Mouse (Mus musculus): ENCODE measurements around the gene Glyctk. TPM values are rescaled to one million over a fixed set of nuclear protein-coding genes. Genes with fewer than 3 reads are reported as not detected.

Gene Glyctk
- polyA plus RNA-seq, 1 experiment from 2014 or later = 0.34 TPM

DNA sequence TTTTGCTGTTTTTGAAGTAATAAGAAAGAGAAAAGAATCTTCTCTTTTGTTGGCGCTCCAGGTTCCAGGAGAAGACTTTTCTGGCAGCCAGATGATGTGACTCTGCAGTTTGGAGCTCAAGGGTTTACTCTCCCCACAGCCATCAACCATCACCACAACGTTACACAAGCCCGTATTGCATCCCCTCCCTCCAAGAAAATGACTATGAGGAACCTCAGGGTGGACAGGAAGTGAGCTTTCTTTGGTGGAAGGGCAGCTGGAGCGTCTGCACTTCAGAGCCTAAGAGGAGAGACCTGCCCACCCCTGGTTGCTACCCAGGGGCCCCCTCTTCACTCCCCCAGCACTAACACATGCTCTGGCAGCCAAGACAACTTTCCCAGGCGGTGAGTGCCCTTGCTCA is 10.7 kb downstream of the Glyctk start:
- no peak overlapping the region for H3K27ac ChIP-seq
- WGBS (ENCODE audit: missing documents) = 0% methylated on average over 5 of the region's 5 CpGs
- H3K36me3 ChIP-seq (ENCODE audit: inconsistent target) = no peaks in the 10 kb centered on the region
- no peak overlapping the region for H3K4me3 ChIP-seq (ENCODE audit: inconsistent target)
- no peaks in the 10 kb centered on the region for H3K79me2 ChIP-seq (ENCODE audit: inconsistent target)

DNA sequence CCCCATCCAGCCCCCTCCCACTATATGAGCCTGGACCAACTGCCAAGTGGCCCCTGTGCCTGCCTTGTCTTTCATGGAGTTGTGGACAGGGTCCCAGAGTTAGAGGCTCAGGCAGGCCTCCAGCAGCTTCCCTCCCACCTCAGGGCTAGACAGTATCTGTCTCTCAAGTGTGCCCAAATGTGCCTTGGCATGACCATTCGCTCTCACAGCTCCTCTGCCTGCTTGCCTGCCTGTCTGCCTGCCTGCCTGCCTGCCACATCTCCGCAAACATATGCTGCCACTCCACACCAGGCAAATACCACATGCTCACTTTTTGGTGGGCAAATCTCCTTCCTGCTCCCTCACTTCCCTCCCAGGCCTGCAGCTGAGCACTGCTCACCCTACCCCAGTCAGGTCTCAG is 12.4 kb downstream of the Glyctk start:
- Histone ChIP-seq H3K4me3 (ENCODE audit: inconsistent target) (no peak overlapping the region), H3K79me2 (ENCODE audit: inconsistent target) (no peaks in the 10 kb centered on the region), H3K36me3 (ENCODE audit: inconsistent target) (no peaks in the 10 kb centered on the region), H3K27ac (no peak overlapping the region)
- 97% methylated on average over 2 of the region's 2 CpGs for WGBS (ENCODE audit: missing documents)

DNA sequence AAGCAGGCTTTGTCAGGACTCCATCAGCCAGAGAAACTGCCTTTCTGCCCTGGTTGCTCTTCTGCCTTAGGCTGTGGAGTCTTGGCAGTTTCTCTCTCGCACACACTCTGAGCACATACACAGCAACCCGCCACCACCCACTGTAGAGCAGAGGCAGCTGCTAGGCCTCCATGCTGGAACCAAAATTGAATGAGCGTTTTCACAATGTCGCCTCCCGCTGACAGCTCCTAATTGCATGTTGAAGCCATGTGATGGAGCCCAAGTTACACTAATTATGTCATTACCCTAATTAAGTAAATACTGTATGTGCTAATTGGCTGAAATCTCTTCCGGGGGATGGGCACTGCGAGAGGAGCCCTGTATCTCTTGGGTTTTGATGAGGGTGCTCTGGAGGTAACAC is 13.8 kb downstream of the Glyctk start:
- no peak overlapping the region for H3K27ac ChIP-seq
- no peaks in the 10 kb centered on the region for H3K79me2 ChIP-seq (ENCODE audit: inconsistent target)
- H3K36me3 ChIP-seq (ENCODE audit: inconsistent target) = no peaks in the 10 kb centered on the region
- 96% methylated on average over 7 of the region's 7 CpGs for WGBS (ENCODE audit: missing documents)
- no peak overlapping the region for H3K4me3 ChIP-seq (ENCODE audit: inconsistent target)

DNA sequence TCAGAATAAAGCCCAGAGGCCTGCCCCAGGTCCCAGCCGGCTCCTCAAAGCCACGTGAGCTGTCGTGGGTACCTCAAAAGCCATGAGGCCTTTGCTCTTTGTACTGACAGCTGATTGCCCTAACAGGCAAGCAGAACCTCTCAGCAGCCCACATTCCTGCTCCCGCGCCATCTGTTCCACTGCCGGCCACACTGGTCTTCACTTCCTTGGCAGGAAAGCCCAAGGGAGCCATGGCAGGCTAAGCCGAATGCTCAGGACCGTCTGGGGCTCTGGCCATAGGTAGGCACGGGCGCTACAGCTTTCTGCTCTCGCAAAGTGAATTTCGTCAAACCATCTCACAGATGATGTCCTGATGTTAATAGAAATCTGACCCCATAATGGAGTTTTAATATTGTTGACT is 16.0 kb downstream of the Glyctk start:
- H3K27ac ChIP-seq = no peak overlapping the region
- no peak overlapping the region for H3K4me3 ChIP-seq (ENCODE audit: inconsistent target)
- 93% methylated on average over 12 of the region's 12 CpGs for WGBS (ENCODE audit: missing documents)

DNA sequence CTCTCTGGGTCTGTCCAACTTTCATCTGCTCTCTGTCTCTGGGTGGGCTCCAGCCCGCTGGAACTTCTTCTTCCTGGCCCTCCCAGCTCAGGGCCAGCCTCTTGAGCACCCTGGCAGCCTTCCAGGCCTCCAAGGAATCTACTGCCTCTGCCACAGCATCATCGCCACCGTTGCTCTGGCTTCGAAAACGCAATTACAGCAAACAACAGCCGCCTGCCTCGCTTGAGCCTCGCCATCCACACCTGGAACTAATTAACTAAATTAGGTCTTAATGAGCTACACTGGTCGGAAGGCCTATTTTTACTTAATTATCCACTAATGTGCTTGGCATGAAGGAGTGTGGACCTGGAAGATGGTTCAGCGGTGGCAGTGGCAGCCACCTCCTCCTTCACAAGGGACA is 18.2 kb downstream of the Glyctk start:
- H3K27ac ChIP-seq = no peak overlapping the region
- no peaks in the 10 kb centered on the region for H3K36me3 ChIP-seq (ENCODE audit: inconsistent target)
- WGBS (ENCODE audit: missing documents) = 77% methylated on average over 10 of the region's 10 CpGs
- no peak overlapping the region for H3K4me3 ChIP-seq (ENCODE audit: inconsistent target)
- no peaks in the 10 kb centered on the region for H3K79me2 ChIP-seq (ENCODE audit: inconsistent target)

More for the DNA sequence above, 16.0 kb downstream of the Glyctk start:
- no peaks in the 10 kb centered on the region for H3K36me3 ChIP-seq (ENCODE audit: inconsistent target)
- no peaks in the 10 kb centered on the region for H3K79me2 ChIP-seq (ENCODE audit: inconsistent target)

DNA sequence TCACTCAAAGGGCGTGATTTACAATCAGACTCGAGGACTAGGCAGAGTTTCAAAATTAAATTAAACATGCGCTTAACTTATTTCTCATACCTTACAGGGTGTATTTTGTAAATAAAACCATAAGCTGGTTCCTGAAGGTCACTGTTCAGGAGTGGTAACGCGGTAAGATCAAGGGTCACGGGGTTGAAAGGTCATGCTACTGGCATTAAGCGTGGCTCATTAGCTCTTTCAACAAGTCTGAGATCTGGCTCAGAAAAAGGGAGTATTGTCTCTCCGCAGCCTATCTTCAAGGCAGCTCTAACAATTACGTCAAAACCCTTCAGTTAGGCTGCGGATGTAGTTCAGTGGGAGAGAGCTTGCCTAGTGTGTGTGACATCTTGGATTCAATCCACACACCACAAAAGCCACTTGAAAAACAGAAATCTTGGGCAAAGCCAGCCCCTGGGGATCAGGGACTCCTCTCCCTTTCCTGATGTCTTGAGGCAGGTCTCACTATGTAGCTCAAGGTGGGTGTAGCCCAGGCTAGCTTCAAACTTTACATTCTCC is 20.2 kb downstream of the Glyctk start:
- Histone ChIP-seq H3K27ac (no peak overlapping the region), H3K79me2 (ENCODE audit: inconsistent target) (no peaks in the 10 kb centered on the region), H3K36me3 (ENCODE audit: inconsistent target) (no peaks in the 10 kb centered on the region), H3K4me3 (ENCODE audit: inconsistent target) (no peak overlapping the region)
- 67% methylated on average over 9 of the region's 10 CpGs for WGBS (ENCODE audit: missing documents)

DNA sequence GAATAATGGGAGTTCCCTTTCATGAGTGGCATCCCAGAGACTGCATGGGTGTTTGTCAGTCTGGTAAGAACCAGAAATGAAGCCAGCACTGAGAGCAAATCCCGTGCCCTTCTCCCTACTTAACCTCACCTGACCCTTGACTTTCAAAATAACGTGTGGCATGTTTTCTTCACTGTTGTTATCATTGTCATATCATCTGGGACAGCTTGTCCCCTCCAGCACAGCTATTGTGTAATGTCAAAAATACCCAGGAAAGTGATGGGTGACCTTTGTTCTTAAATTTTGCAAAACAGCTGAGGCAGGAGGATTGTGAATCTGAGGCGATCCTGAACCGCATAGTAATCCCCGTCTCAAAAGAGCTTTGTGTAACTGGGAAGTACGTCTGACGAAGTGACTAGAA is 27.7 kb downstream of the Glyctk start:
- 85% methylated on average over 7 of the region's 7 CpGs for WGBS (ENCODE audit: missing documents)
- Histone ChIP-seq H3K27ac (no peak overlapping the region), H3K4me3 (ENCODE audit: inconsistent target) (no peak overlapping the region), H3K36me3 (ENCODE audit: inconsistent target) (no peaks in the 10 kb centered on the region), H3K79me2 (ENCODE audit: inconsistent target) (no peaks in the 10 kb centered on the region)

DNA sequence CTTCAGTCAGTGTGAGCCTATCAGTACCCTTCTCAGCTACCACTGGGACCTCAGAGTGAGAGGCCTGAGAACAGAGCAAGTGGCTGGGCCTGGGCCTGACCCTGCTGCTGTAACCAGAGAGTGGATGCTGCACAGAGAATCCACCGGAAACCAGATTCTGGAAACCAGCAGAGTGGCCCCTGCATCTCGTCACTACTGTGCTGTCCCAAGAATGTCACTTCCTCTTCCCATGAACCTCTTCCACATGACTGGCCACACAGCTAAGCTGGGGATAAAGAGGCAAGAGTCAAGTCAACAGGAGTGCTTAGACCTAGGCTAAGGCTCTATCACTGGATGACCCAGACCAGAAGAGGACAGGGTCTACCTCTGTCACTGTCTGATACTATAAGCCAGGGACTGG is 28.9 kb downstream of the Glyctk start:
- Histone ChIP-seq H3K4me3 (ENCODE audit: inconsistent target) (no peak overlapping the region), H3K79me2 (ENCODE audit: inconsistent target) (no peaks in the 10 kb centered on the region), H3K36me3 (ENCODE audit: inconsistent target) (no peaks in the 10 kb centered on the region), H3K27ac (no peak overlapping the region)
- WGBS (ENCODE audit: missing documents) = 51% methylated on average over 2 of the region's 2 CpGs

DNA sequence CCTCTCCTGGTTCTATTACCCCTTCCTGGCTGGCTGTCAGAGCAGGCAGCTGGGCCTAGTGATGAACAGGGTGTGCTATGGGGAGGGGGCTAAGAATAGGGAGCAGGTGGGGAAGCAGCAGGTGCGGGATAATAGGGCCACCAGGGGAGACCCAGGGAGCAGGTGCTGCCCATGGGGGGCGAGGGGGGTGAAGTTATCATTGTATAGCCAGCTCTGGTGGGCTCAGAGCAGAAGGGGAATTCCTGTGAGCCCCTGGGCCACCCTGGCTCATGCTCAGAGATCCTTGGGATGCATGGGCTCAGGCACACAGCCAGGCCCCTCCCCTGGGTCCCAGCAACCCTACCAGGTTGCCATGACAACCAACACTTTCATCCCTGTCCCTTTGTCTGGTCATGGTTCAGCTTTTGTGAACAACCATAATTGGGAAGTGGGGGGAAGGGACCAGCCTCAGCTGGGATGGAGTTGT is 31.1 kb downstream of the Glyctk start:
- H3K4me3 ChIP-seq (ENCODE audit: inconsistent target) = no peak overlapping the region
- no peaks in the 10 kb centered on the region for H3K79me2 ChIP-seq (ENCODE audit: inconsistent target)
- WGBS (ENCODE audit: missing documents) = 64% methylated on average over 2 of the region's 2 CpGs
- H3K36me3 ChIP-seq (ENCODE audit: inconsistent target) = no peaks in the 10 kb centered on the region
- H3K27ac ChIP-seq = no peak overlapping the region

DNA sequence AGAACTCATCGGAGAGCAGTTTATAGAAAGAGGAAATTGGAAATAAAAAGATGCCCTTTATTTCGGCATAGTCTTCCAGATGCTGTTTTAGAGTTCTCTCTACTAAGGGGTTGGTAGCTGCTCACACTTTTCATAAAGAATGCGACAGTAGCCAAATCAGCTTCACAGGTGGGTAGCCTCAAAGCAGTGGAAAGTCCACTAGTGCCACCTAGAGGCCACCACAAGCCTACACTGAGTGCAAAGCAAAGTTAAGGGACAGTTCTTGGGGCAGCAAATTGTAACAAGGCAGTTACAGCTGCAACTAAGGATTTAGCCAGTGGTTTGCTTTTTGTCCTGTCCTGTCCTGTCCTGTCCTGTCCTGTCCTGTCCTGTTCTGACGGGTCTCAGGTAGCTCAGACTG is 34.3 kb downstream of the Glyctk start:
- WGBS (ENCODE audit: missing documents) = 50% methylated on average over 4 of the region's 4 CpGs
- H3K4me3 ChIP-seq (ENCODE audit: inconsistent target) = no peak overlapping the region
- no peaks in the 10 kb centered on the region for H3K36me3 ChIP-seq (ENCODE audit: inconsistent target)
- H3K27ac ChIP-seq = no peak overlapping the region
- no peaks in the 10 kb centered on the region for H3K79me2 ChIP-seq (ENCODE audit: inconsistent target)

DNA sequence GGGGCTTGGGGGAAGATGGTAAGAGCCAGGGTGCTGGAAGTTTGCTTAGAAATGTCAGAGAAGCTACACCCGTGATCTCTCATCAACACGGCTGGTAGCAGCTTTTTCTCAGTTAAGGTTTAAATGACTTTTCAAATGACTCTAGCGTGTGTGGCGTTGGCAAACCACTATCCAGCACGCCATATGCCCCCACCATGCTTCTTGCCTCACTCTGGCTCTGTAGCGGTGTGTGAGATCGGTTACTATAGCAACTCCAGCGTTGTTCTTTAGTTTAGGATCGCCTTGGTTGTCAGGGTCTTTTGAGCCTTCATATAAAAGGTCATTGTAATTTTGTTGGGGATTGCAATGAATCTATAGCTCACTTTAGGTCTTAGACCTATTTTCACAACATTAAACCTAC is 38.9 kb downstream of the Glyctk start:
- WGBS (ENCODE audit: missing documents) = 75% methylated on average over 9 of the region's 9 CpGs
- Histone ChIP-seq H3K79me2 (ENCODE audit: inconsistent target) (no peaks in the 10 kb centered on the region), H3K4me3 (ENCODE audit: inconsistent target) (no peak overlapping the region), H3K36me3 (ENCODE audit: inconsistent target) (no peaks in the 10 kb centered on the region), H3K27ac (no peak overlapping the region)

DNA sequence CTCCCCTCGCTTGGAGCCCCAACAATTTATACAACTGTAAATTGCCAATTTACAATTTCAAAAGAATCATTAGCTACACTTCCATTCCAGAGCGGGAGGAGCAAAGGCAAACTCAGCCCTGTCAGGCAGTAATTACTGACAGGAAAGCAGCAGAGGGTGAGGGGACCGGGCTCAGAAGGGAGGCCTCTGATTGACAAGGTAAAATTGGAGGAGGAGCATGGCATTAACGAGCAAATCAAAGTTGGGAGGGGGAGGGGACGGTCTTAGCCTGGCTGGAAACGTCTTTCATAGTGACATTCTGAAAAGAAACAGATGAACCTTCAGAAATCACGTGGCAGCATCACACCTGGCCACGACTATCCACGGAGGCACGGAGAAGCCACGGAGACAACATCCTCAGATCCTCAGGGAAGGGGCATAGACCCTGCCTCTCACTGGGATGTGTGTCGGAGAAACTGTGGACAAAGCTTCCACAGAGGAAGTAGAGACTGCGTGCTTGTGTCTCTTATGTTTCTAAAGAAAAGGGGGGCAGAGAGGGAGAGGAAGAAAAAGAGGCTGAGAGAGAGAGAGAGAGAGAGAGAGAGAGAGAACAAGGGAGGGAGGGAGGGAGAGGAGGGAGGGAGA is 42.0 kb downstream of the Glyctk start:
- H3K36me3 ChIP-seq (ENCODE audit: inconsistent target) = no peaks in the 10 kb centered on the region
- 54% methylated on average over 13 of the region's 13 CpGs for WGBS (ENCODE audit: missing documents)
- H3K27ac ChIP-seq = no peak overlapping the region
- no peaks in the 10 kb centered on the region for H3K79me2 ChIP-seq (ENCODE audit: inconsistent target)
- no peak overlapping the region for H3K4me3 ChIP-seq (ENCODE audit: inconsistent target)

DNA sequence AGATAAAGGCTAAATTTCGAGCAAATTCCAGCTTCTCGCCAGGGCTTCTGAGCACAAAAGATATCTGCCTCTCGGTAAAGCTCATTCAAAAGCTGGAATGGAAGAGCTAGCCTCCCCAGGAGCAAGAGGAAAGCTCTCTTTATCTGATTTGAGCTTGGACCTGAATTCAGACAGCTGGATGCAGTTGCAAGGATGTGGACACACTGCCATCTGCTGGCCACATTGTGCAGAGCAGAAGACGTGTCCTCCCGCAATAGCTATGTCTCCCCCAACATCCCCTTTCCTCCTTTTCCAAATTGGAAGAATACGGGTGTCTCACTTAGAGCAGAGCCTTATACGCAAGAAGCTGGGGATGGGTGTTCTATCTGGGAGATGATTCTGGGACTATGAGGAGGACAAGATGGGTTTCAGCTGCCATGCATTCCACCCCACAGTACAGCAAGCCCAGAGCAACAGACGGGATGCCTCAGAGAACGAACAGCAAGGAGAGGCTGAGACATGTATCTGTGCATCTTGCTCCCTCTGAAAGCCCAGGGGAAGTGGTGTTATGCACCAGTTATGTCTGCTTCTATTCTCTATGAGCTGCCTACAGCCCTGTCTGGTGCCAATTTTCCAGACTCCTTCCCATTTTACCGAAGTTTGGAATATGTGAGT is 45.0 kb downstream of the Glyctk start:
- H3K27ac ChIP-seq = no peak overlapping the region
- 37% methylated on average over 10 of the region's 10 CpGs for WGBS (ENCODE audit: missing documents)
- no peak overlapping the region for H3K4me3 ChIP-seq (ENCODE audit: inconsistent target)
- no peaks in the 10 kb centered on the region for H3K36me3 ChIP-seq (ENCODE audit: inconsistent target)
- H3K79me2 ChIP-seq (ENCODE audit: inconsistent target) = no peaks in the 10 kb centered on the region

DNA sequence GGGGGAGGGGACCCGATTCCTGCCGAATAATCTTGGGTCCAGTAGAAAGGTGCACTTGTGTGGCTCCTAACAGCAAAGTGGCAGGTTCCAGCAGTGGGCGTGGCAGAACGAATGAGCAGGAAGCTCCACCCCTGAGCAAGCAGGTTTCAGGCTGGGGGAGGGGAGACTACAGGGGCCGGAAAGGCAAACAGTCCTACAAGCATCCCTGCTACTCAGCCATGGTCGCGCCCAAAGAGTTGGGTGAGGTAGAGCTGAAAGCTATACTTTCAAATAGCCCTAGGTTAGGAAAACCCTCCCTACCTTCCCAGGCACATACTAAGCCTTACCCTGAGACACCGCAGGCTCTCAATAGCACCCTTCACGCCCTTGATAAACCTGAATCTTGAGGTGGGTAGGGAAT is 51.7 kb downstream of the Glyctk start:
- Histone ChIP-seq H3K4me3 (ENCODE audit: inconsistent target) (no peak overlapping the region), H3K79me2 (ENCODE audit: inconsistent target) (no peaks in the 10 kb centered on the region), H3K36me3 (ENCODE audit: inconsistent target) (no peaks in the 10 kb centered on the region), H3K27ac (no peak overlapping the region)
- WGBS (ENCODE audit: missing documents) = 91% methylated on average over 9 of the region's 9 CpGs

DNA sequence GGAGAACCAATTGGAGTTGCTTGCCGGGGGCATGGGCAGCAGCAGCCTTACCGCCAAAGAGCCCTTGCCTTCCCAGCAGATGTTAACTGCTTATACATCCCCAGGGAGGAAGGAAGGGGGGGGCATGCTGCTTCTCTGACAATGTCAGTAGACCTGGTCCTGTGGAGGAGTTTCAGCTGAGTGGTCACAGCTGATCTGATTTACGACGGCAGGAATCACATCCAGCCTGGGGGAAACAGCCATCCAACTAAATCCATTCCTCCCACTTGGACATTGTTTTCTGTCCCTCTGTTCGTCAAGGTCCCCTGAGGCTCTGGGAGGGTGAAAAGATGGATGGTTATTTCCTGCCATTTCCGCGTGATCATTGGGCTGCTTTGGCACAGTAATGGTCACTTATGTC is 53.5 kb downstream of the Glyctk start:
- H3K36me3 ChIP-seq (ENCODE audit: inconsistent target) = no peaks in the 10 kb centered on the region
- 89% methylated on average over 7 of the region's 7 CpGs for WGBS (ENCODE audit: missing documents)
- H3K79me2 ChIP-seq (ENCODE audit: inconsistent target) = no peaks in the 10 kb centered on the region
- no peak overlapping the region for H3K4me3 ChIP-seq (ENCODE audit: inconsistent target)
- no peak overlapping the region for H3K27ac ChIP-seq
